Mouse (Mus musculus): ENCODE data around the gene Ptpre. TPM values are rescaled to one million over a fixed set of nuclear protein-coding genes. Genes with fewer than 3 reads are reported as not detected.

Ptpre gene
- polyA plus RNA-seq, 1 experiment from 2014 or later = 0.53 TPM

DNA sequence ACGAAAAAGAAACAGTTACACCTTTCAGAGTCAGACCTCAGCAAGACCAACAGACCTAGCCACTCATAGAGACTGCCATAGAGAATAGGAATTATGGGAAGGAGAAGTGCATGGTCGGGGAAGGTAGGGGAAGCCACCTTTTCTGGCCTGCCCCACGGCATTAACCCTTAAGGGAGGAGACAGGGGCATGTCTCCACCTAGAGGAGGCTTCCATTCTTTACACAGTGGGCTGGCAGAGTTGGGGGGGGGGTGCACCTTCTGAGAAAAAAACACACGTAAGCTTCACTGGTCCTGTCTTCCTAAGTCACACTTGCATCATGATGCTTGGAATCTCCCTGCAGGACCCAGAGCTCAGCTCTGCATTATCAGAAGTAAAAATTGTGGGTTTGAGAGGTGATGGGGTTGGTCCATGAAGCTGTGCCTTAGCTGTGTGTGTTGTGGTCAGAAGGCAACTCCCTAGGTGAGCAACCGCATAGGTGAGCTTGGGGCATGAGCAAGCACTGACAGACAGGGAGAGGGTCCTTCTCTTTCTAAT is 58.4 kb downstream of the Ptpre start:
- ATAC-seq (ENCODE audit: low FRiP score) (no peak), DNase-seq (ENCODE audit: low spot score, missing footprints) (peak; percentile 75)
- Histone ChIP-seq H3K27me3 (ENCODE audit: control insufficient read depth, insufficient read depth, low read length) (no peaks in the 10 kb centered on the region), H3K27ac (ENCODE audit: low read depth, low read length) (no peak overlapping the region), H3K4me1 (ENCODE audit: control insufficient read depth, insufficient read depth, low read length) (no peaks in the 10 kb centered on the region), H3K4me3 (ENCODE audit: low read depth, low read length) (no peak overlapping the region), H3K4me2 (no peak overlapping the region), H3K36me3 (ENCODE audit: control insufficient read depth, insufficient read depth, low read length) (no peaks in the 10 kb centered on the region), H3K9me3 (ENCODE audit: control insufficient read depth, low read length) (no peaks in the 10 kb centered on the region), H3K9ac (ENCODE audit: low read length) (no peak overlapping the region)
- 49% methylated on average over 5 of the region's 5 CpGs for WGBS

DNA sequence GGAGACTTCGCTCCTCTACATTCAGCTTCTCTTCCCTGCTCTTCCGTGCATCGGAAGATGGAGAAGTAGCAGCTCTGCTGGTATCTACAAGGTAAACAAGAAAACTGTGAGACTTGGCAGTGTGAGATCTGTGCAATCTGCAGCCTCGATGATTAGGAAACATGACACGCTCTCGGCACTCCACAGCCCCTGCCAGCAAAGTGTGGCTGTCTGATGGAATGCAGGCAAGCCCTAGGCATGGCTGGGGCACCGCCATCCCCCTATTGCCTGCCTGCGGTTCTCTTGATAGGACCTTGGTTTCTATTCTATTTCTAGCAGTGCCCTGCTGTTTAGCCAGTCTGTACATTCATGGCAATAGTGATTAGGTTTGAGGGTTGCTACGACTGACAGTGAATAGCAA is 59.7 kb downstream of the Ptpre start:
- no peaks in the 10 kb centered on the region for H3K36me3 ChIP-seq (ENCODE audit: control insufficient read depth, insufficient read depth, low read length)
- H3K9ac ChIP-seq (ENCODE audit: low read length) = no peak overlapping the region
- ATAC-seq (ENCODE audit: low FRiP score) (no peak), DNase-seq (ENCODE audit: low spot score, missing footprints) (no peak)
- no peak overlapping the region for H3K4me2 ChIP-seq
- H3K9me3 ChIP-seq (ENCODE audit: control insufficient read depth, low read length) = no peaks in the 10 kb centered on the region
- 78% methylated on average over 9 of the region's 9 CpGs for WGBS
- H3K27me3 ChIP-seq (ENCODE audit: control insufficient read depth, insufficient read depth, low read length) = no peaks in the 10 kb centered on the region
- no peak overlapping the region for H3K4me3 ChIP-seq (ENCODE audit: low read depth, low read length)
- H3K4me1 ChIP-seq (ENCODE audit: control insufficient read depth, insufficient read depth, low read length) = no peaks in the 10 kb centered on the region
- H3K27ac ChIP-seq (ENCODE audit: low read depth, low read length) = no peak overlapping the region

DNA sequence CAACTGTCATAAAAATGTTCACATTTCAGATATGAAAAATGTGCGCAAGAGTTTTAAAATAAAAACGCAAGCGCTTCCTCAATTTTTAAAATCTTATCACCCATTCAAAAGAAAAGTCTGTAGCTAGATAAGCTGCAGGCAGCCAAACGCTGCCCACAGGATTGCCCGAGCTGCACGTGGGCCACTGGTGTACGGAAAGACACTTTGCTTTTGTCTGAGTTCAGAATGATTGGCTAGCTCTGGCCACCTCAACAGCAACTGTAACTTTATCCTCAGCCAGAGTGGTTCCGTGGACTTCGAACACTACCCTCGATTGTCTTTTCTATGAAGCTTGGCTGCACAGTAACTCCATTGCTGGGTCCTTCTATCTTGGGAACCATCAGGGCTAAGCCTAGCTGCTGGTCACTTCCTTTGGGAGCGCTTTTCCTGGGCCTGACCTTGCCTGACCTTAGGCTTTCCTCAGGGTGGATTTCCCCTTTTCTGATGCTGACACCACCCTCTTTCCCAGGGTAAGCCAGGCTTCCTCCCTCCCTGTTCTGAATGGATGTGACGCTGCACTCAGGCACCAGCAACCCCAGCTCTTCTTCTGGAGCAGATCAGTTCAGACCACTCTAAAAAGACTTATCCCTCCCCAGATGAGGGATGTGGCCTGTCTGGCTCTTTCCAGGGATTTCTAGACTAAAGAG is 60.5 kb downstream of the Ptpre start:
- Histone ChIP-seq H3K4me1 (ENCODE audit: control insufficient read depth, insufficient read depth, low read length) (no peaks in the 10 kb centered on the region), H3K9ac (ENCODE audit: low read length) (no peak overlapping the region), H3K4me2 (no peak overlapping the region), H3K27ac (ENCODE audit: low read depth, low read length) (no peak overlapping the region), H3K27me3 (ENCODE audit: control insufficient read depth, insufficient read depth, low read length) (no peaks in the 10 kb centered on the region), H3K4me3 (ENCODE audit: low read depth, low read length) (no peak overlapping the region), H3K9me3 (ENCODE audit: control insufficient read depth, low read length) (no peaks in the 10 kb centered on the region), H3K36me3 (ENCODE audit: control insufficient read depth, insufficient read depth, low read length) (no peaks in the 10 kb centered on the region)
- WGBS = 67% methylated on average over 12 of the region's 12 CpGs
- DNase-seq (ENCODE audit: low spot score, missing footprints) = peak; percentile 77
- ATAC-seq (ENCODE audit: low FRiP score) = no peak

DNA sequence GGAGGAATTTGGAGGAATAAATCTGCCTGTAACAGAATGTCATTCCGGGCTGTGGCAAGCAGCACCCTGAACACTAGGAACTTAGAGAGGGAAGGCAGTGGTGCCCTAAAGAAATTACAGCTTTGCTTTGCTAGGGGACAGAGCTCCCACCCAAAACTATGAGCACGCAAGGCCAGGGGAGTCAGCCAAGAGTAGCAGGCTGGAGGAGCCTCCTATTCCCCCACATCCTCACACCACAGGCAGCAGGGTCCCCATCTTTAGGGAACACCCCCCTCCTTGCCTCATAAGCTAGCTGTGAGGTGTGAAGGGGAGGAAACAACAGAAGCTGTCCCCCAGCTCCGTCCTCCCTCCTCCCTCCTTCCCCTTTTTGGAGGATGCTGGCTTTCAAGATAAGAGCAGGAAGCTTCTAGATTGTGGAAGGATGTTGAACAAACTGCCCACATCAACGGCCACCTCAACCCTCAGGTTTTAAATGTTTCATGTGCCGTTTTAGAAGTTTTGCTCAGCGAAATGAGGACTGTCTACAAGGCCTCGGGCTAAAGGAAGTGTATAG is 61.1 kb downstream of the Ptpre start:
- H3K4me2 ChIP-seq = no peak overlapping the region
- H3K27me3 ChIP-seq (ENCODE audit: control insufficient read depth, insufficient read depth, low read length) = no peaks in the 10 kb centered on the region
- 65% methylated on average over 7 of the region's 7 CpGs for WGBS
- no peak overlapping the region for H3K27ac ChIP-seq (ENCODE audit: low read depth, low read length)
- DNase-seq (ENCODE audit: low spot score, missing footprints) (peak; percentile 65), ATAC-seq (ENCODE audit: low FRiP score) (no peak)
- no peaks in the 10 kb centered on the region for H3K4me1 ChIP-seq (ENCODE audit: control insufficient read depth, insufficient read depth, low read length)
- no peak overlapping the region for H3K9ac ChIP-seq (ENCODE audit: low read length)
- H3K9me3 ChIP-seq (ENCODE audit: control insufficient read depth, low read length) = no peaks in the 10 kb centered on the region
- no peak overlapping the region for H3K4me3 ChIP-seq (ENCODE audit: low read depth, low read length)
- H3K36me3 ChIP-seq (ENCODE audit: control insufficient read depth, insufficient read depth, low read length) = no peaks in the 10 kb centered on the region

DNA sequence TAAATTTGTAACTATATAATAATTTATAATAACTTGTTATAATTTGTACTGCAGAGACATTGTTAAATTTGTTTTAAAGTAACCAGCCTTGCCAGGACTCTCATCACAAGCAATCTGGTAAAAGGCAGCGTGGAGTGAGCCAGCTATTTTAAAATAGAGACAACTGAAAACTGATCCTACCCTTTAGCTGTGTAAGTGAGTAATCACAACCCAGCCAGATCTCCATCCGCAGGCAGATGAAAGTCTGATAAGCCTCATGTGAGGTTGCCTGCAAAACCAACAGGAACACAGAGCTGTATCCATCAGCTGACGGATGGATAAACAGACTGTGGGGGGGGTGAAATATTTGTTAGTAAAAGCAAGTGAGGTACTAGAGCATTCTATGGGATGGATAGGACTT is 62.8 kb downstream of the Ptpre start:
- Histone ChIP-seq H3K4me2 (no peak overlapping the region), H3K4me3 (ENCODE audit: low read depth, low read length) (no peak overlapping the region), H3K9me3 (ENCODE audit: control insufficient read depth, low read length) (no peaks in the 10 kb centered on the region), H3K36me3 (ENCODE audit: control insufficient read depth, insufficient read depth, low read length) (no peaks in the 10 kb centered on the region), H3K4me1 (ENCODE audit: control insufficient read depth, insufficient read depth, low read length) (no peaks in the 10 kb centered on the region), H3K9ac (ENCODE audit: low read length) (no peak overlapping the region), H3K27me3 (ENCODE audit: control insufficient read depth, insufficient read depth, low read length) (no peaks in the 10 kb centered on the region), H3K27ac (ENCODE audit: low read depth, low read length) (no peak overlapping the region)
- ATAC-seq (ENCODE audit: low FRiP score) (no peak), DNase-seq (ENCODE audit: low spot score, missing footprints) (peak; percentile 28)
- 72% methylated on average over 3 of the region's 3 CpGs for WGBS

DNA sequence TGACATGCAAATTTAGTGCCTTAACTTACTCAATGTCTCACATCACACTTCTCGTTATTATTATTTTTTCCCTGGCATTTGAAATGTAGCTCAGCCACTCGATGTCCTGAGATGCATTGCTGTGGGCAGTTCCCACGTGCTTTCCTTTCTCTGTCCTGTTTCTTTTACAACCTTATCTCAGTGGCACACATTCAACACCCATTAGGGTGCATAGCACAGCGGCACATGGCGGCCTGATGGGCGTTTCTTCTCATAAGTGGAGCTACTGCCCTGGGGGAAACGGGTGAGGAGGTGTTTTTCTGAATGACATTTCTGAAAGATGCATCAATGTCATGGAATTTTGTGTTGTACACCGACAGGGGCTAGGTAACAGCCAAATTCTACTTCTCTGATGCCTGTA is 64.3 kb downstream of the Ptpre start:
- no peak overlapping the region for H3K9ac ChIP-seq (ENCODE audit: low read length)
- H3K4me2 ChIP-seq = no peak overlapping the region
- DNase-seq (ENCODE audit: low spot score, missing footprints) = no peak
- H3K4me3 ChIP-seq (ENCODE audit: low read depth, low read length) = no peak overlapping the region
- WGBS = 87% methylated on average over 8 of the region's 8 CpGs
- no peak overlapping the region for H3K27ac ChIP-seq (ENCODE audit: low read depth, low read length)
- no peaks in the 10 kb centered on the region for H3K36me3 ChIP-seq (ENCODE audit: control insufficient read depth, insufficient read depth, low read length)
- no peaks in the 10 kb centered on the region for H3K9me3 ChIP-seq (ENCODE audit: control insufficient read depth, low read length)
- ATAC-seq (ENCODE audit: low FRiP score) = no peak
- H3K27me3 ChIP-seq (ENCODE audit: control insufficient read depth, insufficient read depth, low read length) = no peaks in the 10 kb centered on the region
- no peaks in the 10 kb centered on the region for H3K4me1 ChIP-seq (ENCODE audit: control insufficient read depth, insufficient read depth, low read length)

DNA sequence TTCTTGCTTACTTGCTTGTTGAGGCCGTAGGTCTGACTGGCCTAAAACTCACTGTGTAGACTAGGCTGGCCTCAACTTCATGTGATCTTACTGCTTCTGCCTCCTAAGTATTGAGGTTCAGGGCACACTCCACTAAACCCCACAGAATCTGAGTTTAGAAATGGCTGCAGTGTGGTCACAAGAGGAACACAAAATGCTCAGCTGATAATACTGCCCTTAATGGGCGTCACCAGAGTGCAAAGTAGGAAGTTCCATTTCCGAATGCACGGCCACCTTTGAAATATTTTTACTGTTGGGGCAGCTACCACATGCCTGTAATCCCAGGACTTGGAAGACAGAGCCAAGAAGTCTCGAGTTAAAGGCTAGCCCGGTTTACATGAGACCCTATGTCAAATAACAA is 65.0 kb downstream of the Ptpre start:
- Histone ChIP-seq H3K4me3 (ENCODE audit: low read depth, low read length) (no peak overlapping the region), H3K27me3 (ENCODE audit: control insufficient read depth, insufficient read depth, low read length) (no peaks in the 10 kb centered on the region), H3K4me2 (no peak overlapping the region), H3K9ac (ENCODE audit: low read length) (no peak overlapping the region), H3K27ac (ENCODE audit: low read depth, low read length) (no peak overlapping the region), H3K4me1 (ENCODE audit: control insufficient read depth, insufficient read depth, low read length) (no peaks in the 10 kb centered on the region), H3K36me3 (ENCODE audit: control insufficient read depth, insufficient read depth, low read length) (no peaks in the 10 kb centered on the region), H3K9me3 (ENCODE audit: control insufficient read depth, low read length) (no peaks in the 10 kb centered on the region)
- DNase-seq (ENCODE audit: low spot score, missing footprints) = peak; percentile 72
- ATAC-seq (ENCODE audit: low FRiP score) = no peak
- 92% methylated on average over 6 of the region's 6 CpGs for WGBS

DNA sequence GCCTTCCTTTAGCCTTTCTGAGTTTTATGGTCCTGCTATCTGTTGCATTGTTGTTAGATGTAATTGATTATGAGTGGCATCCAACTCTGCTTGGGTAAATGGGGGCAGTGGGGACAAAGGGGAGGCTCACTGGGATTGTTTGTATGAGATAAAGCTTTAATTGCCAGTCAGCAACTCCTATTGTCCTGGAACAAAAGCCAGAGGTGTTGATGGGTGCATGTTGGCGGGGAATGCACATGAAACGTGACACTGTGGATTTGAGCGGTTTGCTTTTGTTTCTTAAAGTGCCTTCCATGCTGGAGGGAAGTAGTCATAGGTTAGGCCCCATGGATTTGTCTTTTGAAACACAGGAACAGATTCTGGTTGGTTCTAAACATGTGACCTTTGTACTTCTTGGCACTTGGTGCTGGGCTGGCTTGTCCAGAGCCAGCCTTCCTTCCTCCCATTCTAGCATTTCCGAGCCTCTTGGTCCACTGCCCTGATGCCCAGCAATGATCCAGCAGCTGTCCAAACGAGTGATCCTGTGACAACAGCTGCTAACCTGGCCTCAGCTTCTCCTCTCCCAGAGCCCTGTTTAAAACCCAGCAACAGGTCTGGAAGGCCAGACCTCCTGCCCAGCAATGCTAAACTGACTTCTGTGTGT is 65.7 kb downstream of the Ptpre start:
- Histone ChIP-seq H3K4me3 (ENCODE audit: low read depth, low read length) (no peak overlapping the region), H3K9ac (ENCODE audit: low read length) (no peak overlapping the region), H3K4me2 (no peak overlapping the region), H3K9me3 (ENCODE audit: control insufficient read depth, low read length) (no peaks in the 10 kb centered on the region), H3K27me3 (ENCODE audit: control insufficient read depth, insufficient read depth, low read length) (no peaks in the 10 kb centered on the region), H3K27ac (ENCODE audit: low read depth, low read length) (no peak overlapping the region), H3K36me3 (ENCODE audit: control insufficient read depth, insufficient read depth, low read length) (no peaks in the 10 kb centered on the region), H3K4me1 (ENCODE audit: control insufficient read depth, insufficient read depth, low read length) (no peaks in the 10 kb centered on the region)
- DNase-seq (ENCODE audit: low spot score, missing footprints) (no peak), ATAC-seq (ENCODE audit: low FRiP score) (no peak)
- 42% methylated on average over 5 of the region's 5 CpGs for WGBS

DNA sequence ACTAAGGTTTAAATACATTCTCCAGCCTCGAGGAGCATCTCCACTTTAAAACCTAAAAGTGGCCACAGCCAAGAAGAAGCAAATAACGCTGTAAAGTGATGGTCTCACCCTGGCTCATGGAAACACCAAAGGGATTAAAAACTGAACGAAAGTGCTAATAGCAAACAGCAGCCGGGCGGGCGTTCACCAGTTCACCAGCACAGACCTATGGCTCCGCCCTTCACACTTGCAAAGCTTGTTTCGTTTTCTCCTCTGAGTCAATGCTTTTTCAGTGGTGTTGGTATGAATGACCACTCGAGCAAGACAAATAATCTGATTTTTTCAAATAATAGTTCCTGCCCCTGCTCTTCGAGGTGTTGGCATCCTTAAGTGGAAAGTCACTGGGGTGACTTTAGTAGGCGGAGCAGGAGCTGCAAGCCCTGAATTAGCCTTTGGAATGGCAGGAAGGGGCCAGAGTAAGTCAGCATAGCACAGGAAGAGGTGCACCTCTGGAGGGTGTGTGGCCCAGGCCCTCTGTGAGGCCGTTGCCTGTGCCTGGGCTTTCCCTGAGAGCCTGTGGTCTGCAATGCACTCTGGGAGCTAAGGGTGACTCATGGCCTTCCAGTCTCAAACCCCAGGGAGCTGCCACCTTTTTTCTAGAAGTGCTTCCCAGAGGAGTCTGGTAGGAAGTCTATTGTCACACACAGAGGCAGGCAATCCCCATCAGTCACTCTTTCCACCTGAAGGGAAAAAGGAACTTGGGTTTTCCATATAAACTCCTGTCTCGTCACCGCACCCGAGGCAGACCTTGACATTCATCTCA is 67.9 kb downstream of the Ptpre start:
- no peak for ATAC-seq (ENCODE audit: low FRiP score)
- H3K4me3 ChIP-seq (ENCODE audit: low read depth, low read length) = no peak overlapping the region
- no peak for DNase-seq (ENCODE audit: low spot score, missing footprints)
- H3K4me2 ChIP-seq = no peak overlapping the region
- H3K4me1 ChIP-seq (ENCODE audit: control insufficient read depth, insufficient read depth, low read length) = no peaks in the 10 kb centered on the region
- no peaks in the 10 kb centered on the region for H3K9me3 ChIP-seq (ENCODE audit: control insufficient read depth, low read length)
- H3K9ac ChIP-seq (ENCODE audit: low read length) = no peak overlapping the region
- H3K27ac ChIP-seq (ENCODE audit: low read depth, low read length) = no peak overlapping the region
- H3K36me3 ChIP-seq (ENCODE audit: control insufficient read depth, insufficient read depth, low read length) = no peaks in the 10 kb centered on the region
- 63% methylated on average over 15 of the region's 15 CpGs for WGBS
- no peaks in the 10 kb centered on the region for H3K27me3 ChIP-seq (ENCODE audit: control insufficient read depth, insufficient read depth, low read length)
